Mouse (Mus musculus): ENCODE measurements at regions not wholly inside any gene's neighbourhood (a gene's known extent, or its start where the extent isn't known, plus 50 kb on each side); places are given as distances from the start of the nearest gene placed in this dataset.

GRCm38 (mm10) chr17:50443376-50444022, 65.7 kb upstream of the Plcl2 start:
- TF ChIP-seq CTCF (IDR thresholded peaks at IDR 0.05; ENCODE audit: low read depth) = no peak
- TF ChIP-seq EP300 (optimal IDR thresholded peaks at IDR 0.05) = no peak
